ENCODE assay signal across 24 mouse cellular contexts in the genomic region with DNA sequence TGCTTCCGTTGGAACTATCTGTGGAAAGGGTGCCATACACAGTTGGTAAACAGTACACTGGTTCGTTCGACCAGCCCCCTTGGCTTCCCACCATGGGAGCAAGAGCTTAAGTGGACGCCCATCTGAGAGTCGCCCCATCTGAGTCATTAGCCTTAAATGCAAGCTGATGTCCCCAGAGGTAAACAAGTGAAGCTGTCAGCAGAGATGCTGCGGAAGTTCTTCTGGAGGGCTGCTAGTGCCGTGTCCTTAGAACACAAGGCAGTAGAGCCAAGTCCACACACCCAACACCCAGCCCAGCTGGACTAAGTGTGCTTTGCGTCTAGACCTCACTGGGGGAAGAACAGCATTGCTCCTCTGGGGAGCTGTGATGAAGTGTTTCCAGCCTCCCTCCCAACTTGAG. TPM values are rescaled to one million over a fixed set of nuclear protein-coding genes. Genes with fewer than 3 reads are reported as not detected.
DNase-seq lines count a peak whose midpoint lies in the region; ATAC-seq and TF ChIP-seq lines count a peak whose summit lies in the region.
"Had no signal": no experiment of that assay in that cellular context is flagged by ENCODE, and none has a peak within 500 bp of the region (broad histone marks: within the 10 kb centered on the region; RNA-seq: fewer than 3 reads in every experiment).

No protein-coding gene starts in this region.

- H3K4me1 ChIP-seq in heart, embryonic 11.5 days (ENCODE audit: control insufficient read depth, insufficient read depth, low read length): no peaks in the 10 kb centered on the region
- no peaks in the 10 kb centered on the region for H3K4me1 ChIP-seq in lung, postnatal 0 days (ENCODE audit: insufficient read depth, low read depth, low read length)
- H3K4me1 ChIP-seq in ES-Bruce4 (ENCODE audit: control insufficient read depth, insufficient read depth, low read length): peaks cover 11% of the 10 kb centered on the region
- H3K4me1 ChIP-seq: heart, embryonic 10.5 days; hindbrain, embryonic 15.5 days; midbrain, embryonic 15.5 days had no signal

- WGBS in heart, embryonic 11.5 days (ENCODE audit: insufficient replicate concordance): 75% methylated on average over 8 of the region's 8 CpGs
- WGBS in lung, postnatal 0 days: 42% methylated on average over 8 of the region's 8 CpGs

- H3K9me3 ChIP-seq in heart, embryonic 11.5 days (replicated peaks; ENCODE audit: control insufficient read depth, low read length): no peaks in the 10 kb centered on the region
- H3K9me3 ChIP-seq in lung, postnatal 0 days (ENCODE audit: low read length): no peaks in the 10 kb centered on the region
- no peaks in the 10 kb centered on the region for H3K9me3 ChIP-seq in ES-Bruce4 (replicated peaks; ENCODE audit: control insufficient read depth, insufficient read depth, low read length, poor library complexity, severe bottlenecking)
- H3K9me3 ChIP-seq: heart, embryonic 10.5 days; hindbrain, embryonic 15.5 days; limb, embryonic 10.5 days; midbrain, embryonic 15.5 days had no signal

- no peaks in the 10 kb centered on the region for H3K27me3 ChIP-seq in heart, embryonic 11.5 days (ENCODE audit: control insufficient read depth, insufficient read depth, low read length)
- no peaks in the 10 kb centered on the region for H3K27me3 ChIP-seq in lung, postnatal 0 days (replicated peaks; ENCODE audit: insufficient read depth, low read length)
- no peaks in the 10 kb centered on the region for H3K27me3 ChIP-seq in ES-Bruce4 (ENCODE audit: control insufficient read depth, insufficient read depth, low read length, poor library complexity, severe bottlenecking)
- H3K27me3 ChIP-seq: hindbrain, embryonic 15.5 days; midbrain, embryonic 15.5 days had no signal

- no peak for ATAC-seq in heart, embryonic 11.5 days (replicated peaks; ENCODE audit: insufficient number of reproducible peaks, low FRiP score, low TSS enrichment)
- ATAC-seq in lung, postnatal 0 days: peak; percentile 81
- ATAC-seq: midbrain, embryonic 15.5 days had no signal

- TF ChIP-seq POLR2A in ES-Bruce4 (IDR thresholded peaks at IDR 0.05; ENCODE audit: insufficient read depth, low read length): no peak

- H3K4me2 ChIP-seq in heart, embryonic 11.5 days: no peak overlapping the region
- no peak overlapping the region for H3K4me2 ChIP-seq in lung, postnatal 0 days (replicated peaks; ENCODE audit: low read depth, low read length)
- H3K4me2 ChIP-seq: hindbrain, embryonic 15.5 days; liver, embryonic 11.5 days; midbrain, embryonic 15.5 days had no signal

- no peak overlapping the region for H3K4me3 ChIP-seq in heart, embryonic 11.5 days (ENCODE audit: low read depth, low read length)
- H3K4me3 ChIP-seq in lung, postnatal 0 days (ENCODE audit: low read depth, low read length): no peak overlapping the region
- H3K4me3 ChIP-seq in ES-Bruce4 (ENCODE audit: low read depth, low read length): no peak overlapping the region
- H3K4me3 ChIP-seq: heart, embryonic 10.5 days; hindbrain, embryonic 15.5 days; layer of hippocampus, adult 2 months; limb, embryonic 10.5 days; midbrain, embryonic 15.5 days had no signal

- no peaks in the 10 kb centered on the region for H3K36me3 ChIP-seq in heart, embryonic 11.5 days (ENCODE audit: control insufficient read depth, insufficient read depth, low read length)
- 0 out of 2 replicates have a peak, but pooled peaks cover 5% of the 10 kb centered on the region for H3K36me3 ChIP-seq in lung, postnatal 0 days (ENCODE audit: insufficient read depth, low read length)
- no peaks in the 10 kb centered on the region for H3K36me3 ChIP-seq in ES-Bruce4 (ENCODE audit: control insufficient read depth, insufficient read depth, low read length, poor library complexity, severe bottlenecking)

- intact Hi-C loops in gastrocnemius, postnatal 14 days (cut with DNase I; ENCODE audit: low total_unique reads): no loop called here

- TF ChIP-seq EP300 in lung, postnatal 0 days (IDR thresholded peaks at IDR 0.05): no peak
- no peak for TF ChIP-seq EP300 in ES-Bruce4 (IDR thresholded peaks at IDR 0.05; ENCODE audit: insufficient read depth, low read depth, low read length)

- H3K9ac ChIP-seq in heart, embryonic 11.5 days (ENCODE audit: low read depth, low read length): no peak overlapping the region
- no peak overlapping the region for H3K9ac ChIP-seq in lung, postnatal 0 days (replicated peaks; ENCODE audit: low read depth)
- H3K9ac ChIP-seq in ES-Bruce4 (ENCODE audit: low read depth, poor library complexity, severe bottlenecking): no peak overlapping the region
- H3K9ac ChIP-seq: hindbrain, embryonic 15.5 days; midbrain, embryonic 15.5 days had no signal

- H3K27ac ChIP-seq in heart, embryonic 11.5 days (ENCODE audit: low read depth, low read length): no peak overlapping the region
- no peak overlapping the region for H3K27ac ChIP-seq in lung, postnatal 0 days (ENCODE audit: low read length)
- peak overlapping the region; percentile 44; the same call in 1 of the 2 replicates for H3K27ac ChIP-seq in ES-Bruce4 (ENCODE audit: insufficient read depth, low read length)
- H3K27ac ChIP-seq: heart, embryonic 10.5 days; hindbrain, embryonic 15.5 days; kidney, postnatal 0 days; layer of hippocampus, adult 2 months; limb, embryonic 10.5 days; macrophage had no signal

- DNase-seq in heart, adult 9 months (ENCODE audit: low spot score in 2 of 2): peak; percentile 40 to 47
- peak; percentile 53 for DNase-seq in lung, postnatal 0 days (ENCODE audit: low spot score)
- no peak for DNase-seq in lung, postnatal 36 days
- DNase-seq in gastrocnemius, postnatal 14 days: peak; percentile 31
- DNase-seq in T-cell, adult 2 months (ENCODE audit: low spot score): no peak
- DNase-seq: adrenal gland, adult 2 months; cerebellum, adult 9-11 months; kidney, adult 11 months; thymus, adult 18-20 months had no signal

- no peak for TF ChIP-seq CTCF in lung, postnatal 0 days (IDR thresholded peaks at IDR 0.05)
- TF ChIP-seq CTCF in ES-Bruce4 (IDR thresholded peaks at IDR 0.05; ENCODE audit: low read depth, low read length): no peak

RNA-seq across cellular contexts. Expression of a gene that starts 11.9 kb away (rescaled TPM):
- not detected in 2 replicates for polyA plus RNA-seq in heart, embryonic 11.5 days (2014; fragmentation: Nextera tagmentation; extraction: Ambion mirVana)
- not detected in 2 replicates for polyA plus RNA-seq in lung, postnatal 0 days (2015; fragmentation: Nextera tagmentation; extraction: Ambion mirVana)
- polyA plus RNA-seq in ES-Bruce4 (2011; ENCODE audit: insufficient read depth, insufficient read length, low read depth, missing spikeins): 1.2 TPM in 1 of 2 replicates, not detected in the other
- not detected for total RNA-seq in gastrocnemius, postnatal 14 days (2021)
- total RNA-seq: layer of hippocampus, adult 2 months; left cerebral cortex, adult 18-20 months; MEL had no signal
- polyA plus RNA-seq: frontal cortex, adult 2 months; heart, embryonic 10.5 days; hindbrain, embryonic 15.5 days; kidney, postnatal 0 days; limb, embryonic 10.5 days; liver, embryonic 11.5 days; midbrain, embryonic 15.5 days had no signal

RNA-seq across cellular contexts. Expression of a gene that starts 15.9 kb away (rescaled TPM):
- polyA plus RNA-seq in heart, embryonic 11.5 days (2014; fragmentation: Nextera tagmentation; extraction: Ambion mirVana): not detected in 2 replicates
- not detected in 2 replicates for polyA plus RNA-seq in lung, postnatal 0 days (2015; fragmentation: Nextera tagmentation; extraction: Ambion mirVana)
- not detected in 2 replicates for polyA plus RNA-seq in ES-Bruce4 (2011; ENCODE audit: insufficient read depth, insufficient read length, low read depth, missing spikeins)
- not detected for total RNA-seq in gastrocnemius, postnatal 14 days (2021)
- total RNA-seq: adrenal gland, adult 2 months; layer of hippocampus, adult 2 months; left cerebral cortex, adult 18-20 months; MEL had no signal
- polyA plus RNA-seq: adrenal gland, adult 2 months; embryonic facial prominence, embryonic 14.5 days; frontal cortex, adult 2 months; heart, embryonic 10.5 days; hindbrain, embryonic 15.5 days; kidney, postnatal 0 days; limb, embryonic 10.5 days; liver, embryonic 11.5 days; macrophage; midbrain, embryonic 15.5 days; small intestine, adult 2 months had no signal

RNA-seq across cellular contexts. Expression of a gene that starts 24.1 kb away (rescaled TPM):
- 3.4 and 4.2 TPM in 2 replicates for polyA plus RNA-seq in heart, embryonic 11.5 days (2014; fragmentation: Nextera tagmentation; extraction: Ambion mirVana)
- 3.7 and 4.0 TPM in 2 replicates for polyA plus RNA-seq in lung, postnatal 0 days (2015; fragmentation: Nextera tagmentation; extraction: Ambion mirVana)
- polyA plus RNA-seq in ES-Bruce4 (2011; ENCODE audit: insufficient read depth, insufficient read length, low read depth, missing spikeins): 8.7 and 9.2 TPM in 2 replicates
- 1 to 10 TPM; 7.3 to 8.9 TPM for total RNA-seq in gastrocnemius, postnatal 14 days (2021)

RNA-seq across cellular contexts. Expression of a gene that starts 26.4 kb away (rescaled TPM):
- polyA plus RNA-seq in heart, embryonic 11.5 days (2014; fragmentation: Nextera tagmentation; extraction: Ambion mirVana): 1.1 and 1.9 TPM in 2 replicates
- 0.29 TPM in 1 of 2 replicates, not detected in the other for polyA plus RNA-seq in lung, postnatal 0 days (2015; fragmentation: Nextera tagmentation; extraction: Ambion mirVana)
- polyA plus RNA-seq in ES-Bruce4 (2011; ENCODE audit: insufficient read depth, insufficient read length, low read depth, missing spikeins): 12.3 and 19.7 TPM in 2 replicates
- total RNA-seq in gastrocnemius, postnatal 14 days (2021): 1 to 10 TPM in 1 of 2 experiments, under 1 TPM in 1; 0.95 to 1.8 TPM
- total RNA-seq: MEL had no signal

Comparison
In these comparisons a context has a peak if more than half of its experiments do, and no peak if none do; other contexts are left out.
1. DNase-seq: peak in heart, adult 9 months (2 of 2), lung, postnatal 0 days (single experiment) and gastrocnemius, postnatal 14 days (single experiment); none in lung, postnatal 36 days (single experiment) and T-cell, adult 2 months (single experiment).